Mouse (Mus musculus): ENCODE measurements around the gene Sptbn1. TPM values are rescaled to one million over a fixed set of nuclear protein-coding genes. Genes with fewer than 3 reads are reported as not detected.
A peak's percentile ranks its signal among the peaks of the same experiment; 100 is the strongest.

Gene Sptbn1
- 100 to 1,000 TPM; 130 to 152 TPM for total RNA-seq (2021)
- long read RNA-seq, experiment 1, full-length matches to known transcripts = 6 of 33 reads
- long read RNA-seq, experiment 1, partial matches to known transcripts = 20 of 33 reads
- long read RNA-seq, experiment 1, other reads (novel, unspliced or antisense) = 7 of 33 reads
- long read RNA-seq, experiment 2, full-length matches to known transcripts = 9 of 39 reads
- long read RNA-seq, experiment 2, partial matches to known transcripts = 27 of 39 reads
- long read RNA-seq, experiment 2, other reads (novel, unspliced or antisense) = 3 of 39 reads

GRCm38 (mm10) chr11:30267892-30268647 lies at the start of gene Sptbn1:
Sptbn1 (minus strand) TSS chr11:30268175.
- intact Hi-C loops (cut with DNase I; ENCODE audit: low total_unique reads) = no loop called here
- DNase-seq = peak; percentile 91

- intact Hi-C loops (cut with DNase I; ENCODE audit: low total_unique reads) = no loop called here
- DNase-seq = no peak
These were observed 26.3 kb upstream of the Sptbn1 start for GRCm38 (mm10) chr11:30294279-30294678.

GRCm38 (mm10) chr11:30292221-30293160 lies 24.5 kb upstream of the Sptbn1 start:
- intact Hi-C loops (cut with DNase I; ENCODE audit: low total_unique reads) = no loop called here
- DNase-seq = no peak

DNA sequence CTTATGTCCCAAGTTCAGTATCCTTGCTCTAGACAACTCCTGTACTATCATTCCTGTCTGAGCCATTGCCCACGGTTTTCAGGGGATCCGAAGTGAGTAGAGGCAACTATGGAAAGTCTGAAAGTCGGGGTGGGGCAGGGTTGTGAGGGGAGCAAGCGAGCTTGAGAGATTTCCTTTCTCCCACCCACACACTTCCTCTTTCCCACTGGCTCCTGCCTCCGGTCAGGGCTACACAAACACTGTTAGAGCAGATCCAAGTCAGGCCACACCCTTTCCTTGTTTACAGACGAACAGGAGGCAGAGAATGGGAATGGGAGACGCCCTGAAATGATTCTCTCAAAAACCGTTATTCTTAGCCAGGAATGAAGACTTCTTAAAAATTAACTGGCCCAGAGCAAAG lies 23.2 kb upstream of the Sptbn1 start:
- intact Hi-C loops (cut with DNase I; ENCODE audit: low total_unique reads) = no loop called here
- peak; percentile 68 for DNase-seq

- intact Hi-C loops (cut with DNase I; ENCODE audit: low total_unique reads) = no loop called here
- DNase-seq = peak; percentile 20
These were observed 21.8 kb upstream of the Sptbn1 start for GRCm38 (mm10) chr11:30289470-30290431.

DNA sequence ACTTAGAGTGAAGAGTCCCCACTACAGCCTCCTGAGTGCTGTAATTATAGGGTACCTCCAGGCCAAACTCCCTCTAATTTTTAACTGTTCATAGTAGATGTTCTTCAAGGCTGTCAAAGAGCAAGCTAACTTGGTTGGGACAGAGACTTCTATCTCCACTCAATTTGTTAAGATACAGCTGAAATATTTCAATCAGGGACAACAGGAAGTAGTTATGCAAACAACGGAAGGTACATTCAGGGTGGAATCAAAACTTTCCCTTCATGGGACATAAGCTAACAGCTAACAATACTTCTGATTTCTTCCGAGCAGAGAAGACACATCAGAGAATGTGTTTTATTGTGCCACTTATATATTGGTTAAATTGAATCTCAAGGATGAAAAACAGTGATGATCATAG lies 20.1 kb upstream of the Sptbn1 start:
- no peak for DNase-seq
- intact Hi-C loops (cut with DNase I; ENCODE audit: low total_unique reads) = no loop called here

DNA sequence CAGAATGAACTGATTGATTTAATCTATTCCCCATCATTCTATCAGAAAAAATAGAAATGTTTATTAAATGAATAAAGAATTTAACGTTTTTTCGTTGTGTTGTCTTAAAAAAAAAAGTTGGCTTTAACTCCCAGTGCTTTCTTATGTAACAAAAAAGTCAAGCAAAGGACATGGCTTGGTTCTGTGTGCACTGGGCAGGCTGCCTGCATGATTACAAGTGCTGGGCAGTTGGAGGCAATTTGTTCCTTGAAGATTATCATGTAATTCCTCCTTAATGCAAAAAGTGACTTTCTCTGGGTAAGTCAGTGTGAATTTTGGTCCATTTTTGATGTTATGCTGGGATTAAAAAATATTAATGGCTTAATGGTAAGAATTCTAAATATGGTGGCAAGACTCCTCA lies 15.7 kb upstream of the Sptbn1 start:
- intact Hi-C loops (cut with DNase I; ENCODE audit: low total_unique reads) = no loop called here
- peak; percentile 58 for DNase-seq

DNA sequence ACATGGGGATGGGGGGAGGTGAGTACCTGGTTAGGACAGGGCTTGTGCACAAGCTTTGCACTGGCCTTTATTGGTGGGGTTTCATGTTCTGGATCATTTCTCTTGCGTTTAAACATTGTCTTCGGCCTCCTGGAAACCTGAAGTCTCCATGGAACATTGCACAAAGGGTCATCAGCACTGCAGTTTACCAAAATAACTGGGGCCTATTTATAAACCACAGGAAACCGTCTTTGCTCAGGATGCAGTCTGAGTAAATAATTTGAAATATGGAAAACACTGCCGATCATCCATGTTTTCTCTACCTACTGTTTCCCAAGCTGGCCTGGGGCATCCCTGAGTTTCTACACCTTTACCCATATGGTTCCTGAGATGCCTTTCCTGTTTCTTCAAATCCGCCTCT lies 13.1 kb upstream of the Sptbn1 start:
- DNase-seq = no peak
- intact Hi-C loops (cut with DNase I; ENCODE audit: low total_unique reads) = no loop called here

DNA sequence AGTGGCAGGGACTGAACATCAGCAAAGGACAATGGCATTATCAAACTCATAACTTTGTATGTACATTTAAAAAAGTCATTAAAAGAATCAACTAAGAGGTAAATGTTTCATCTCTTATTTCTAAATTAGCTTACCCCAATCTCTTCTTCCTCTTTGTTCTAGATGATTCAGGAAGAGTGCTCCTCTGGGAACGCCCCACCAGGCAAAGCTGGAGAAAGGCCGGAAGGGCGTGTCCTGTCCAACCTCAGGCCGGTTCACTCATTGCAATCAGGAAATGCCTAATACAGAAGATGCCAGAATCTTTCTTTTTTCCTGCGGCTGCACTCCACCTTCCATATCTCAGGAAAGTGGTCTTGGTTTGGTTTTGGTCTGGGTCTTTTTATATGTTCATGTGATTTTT lies 11.3 kb upstream of the Sptbn1 start:
- intact Hi-C loops (cut with DNase I; ENCODE audit: low total_unique reads) = no loop called here

GRCm38 (mm10) chr11:30275436-30276031 lies 7.6 kb upstream of the Sptbn1 start:
- intact Hi-C loops (cut with DNase I; ENCODE audit: low total_unique reads) = no loop called here
- no peak for DNase-seq

More for the DNA sequence above, 11.3 kb upstream of the Sptbn1 start:
- DNase-seq = peak; percentile 60

- DNase-seq = no peak
- intact Hi-C loops (cut with DNase I; ENCODE audit: low total_unique reads) = no loop called here
These were observed 1.5 kb upstream of the Sptbn1 start for GRCm38 (mm10) chr11:30269524-30269923.

DNA sequence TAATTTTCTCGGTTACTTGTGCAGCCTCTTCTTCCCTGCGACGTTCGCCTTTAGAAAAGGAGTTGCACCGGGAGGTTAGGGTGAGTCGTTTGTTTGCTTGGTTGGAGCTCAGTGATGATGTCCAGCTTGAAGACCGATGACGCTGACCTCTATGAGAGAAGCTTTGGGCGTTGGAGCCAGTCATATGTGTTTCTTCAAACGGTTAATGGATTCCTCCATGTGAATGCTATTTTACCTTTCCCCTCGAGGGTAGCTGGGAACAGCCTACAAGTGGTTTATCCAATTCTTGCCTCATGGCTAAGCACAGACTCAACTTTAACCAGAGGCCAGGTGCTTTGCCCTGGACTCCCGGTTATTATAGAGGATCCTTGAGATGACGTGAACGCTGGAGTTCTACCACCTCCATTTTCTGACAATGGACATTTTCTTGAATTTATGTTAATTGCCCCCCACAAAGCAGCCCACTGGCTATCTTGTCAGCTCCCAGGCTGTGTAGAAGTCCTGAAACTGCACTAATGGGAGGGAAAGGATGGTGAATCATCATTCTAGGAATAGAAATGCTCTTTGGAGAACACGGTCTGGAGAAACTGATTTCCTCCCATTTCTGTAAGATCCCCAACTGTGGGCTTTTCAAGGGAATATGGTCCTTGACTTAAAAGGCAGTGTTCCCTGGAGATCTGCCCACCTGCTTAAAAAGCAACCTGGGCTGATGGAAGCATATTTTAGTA lies 837 bp upstream of the Sptbn1 start:
- no peak for DNase-seq
- intact Hi-C loops (cut with DNase I; ENCODE audit: low total_unique reads) = no loop called here

GRCm38 (mm10) chr11:30267036-30267891 lies 711 bp downstream of the Sptbn1 start:
- intact Hi-C loops (cut with DNase I; ENCODE audit: low total_unique reads) = no loop called here
- DNase-seq = peak; percentile 55

GRCm38 (mm10) chr11:30266691-30267035 lies 1.3 kb downstream of the Sptbn1 start:
- intact Hi-C loops (cut with DNase I; ENCODE audit: low total_unique reads) = no loop called here
- DNase-seq = no peak

DNA sequence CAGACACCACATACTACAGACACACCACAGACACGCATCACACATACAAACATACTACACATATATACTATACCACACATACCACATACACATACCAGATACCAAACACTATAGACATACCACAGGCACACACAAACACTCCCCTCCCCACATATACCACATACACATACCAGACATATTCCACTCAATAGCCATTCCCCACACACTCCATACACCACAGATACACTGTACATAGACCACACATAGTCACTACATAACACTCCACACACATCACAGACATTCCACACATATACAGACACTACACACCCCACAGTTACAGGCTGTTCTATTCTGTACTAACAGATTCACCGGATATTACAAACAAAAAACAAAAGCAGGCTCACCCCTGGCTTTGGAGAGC lies 2.3 kb downstream of the Sptbn1 start:
- intact Hi-C loops (cut with DNase I; ENCODE audit: low total_unique reads) = no loop called here

DNA sequence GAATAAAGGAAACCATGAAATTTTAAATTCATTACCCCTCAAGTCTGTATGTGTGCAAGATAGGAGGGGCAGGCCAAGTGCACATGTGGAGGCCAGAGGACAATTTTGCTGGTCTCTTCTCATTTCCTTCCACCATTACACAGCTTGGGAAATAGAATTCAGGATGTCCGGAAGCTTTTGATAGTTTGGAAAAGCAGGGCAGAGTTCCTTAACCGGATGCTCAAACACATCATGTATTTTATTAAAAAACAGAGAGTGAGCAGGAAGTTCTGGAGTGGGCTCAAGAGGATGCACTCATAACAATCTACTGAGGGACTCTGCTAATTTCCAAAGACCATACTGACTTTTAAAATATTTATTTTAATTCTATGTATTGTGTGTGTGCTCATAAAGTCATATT lies 4.3 kb downstream of the Sptbn1 start:
- intact Hi-C loops (cut with DNase I; ENCODE audit: low total_unique reads) = no loop called here
- no peak for DNase-seq

More for the DNA sequence above, 2.3 kb downstream of the Sptbn1 start:
- DNase-seq = no peak

- no peak for DNase-seq
- intact Hi-C loops (cut with DNase I; ENCODE audit: low total_unique reads) = no loop called here
These were observed 9.1 kb downstream of the Sptbn1 start for GRCm38 (mm10) chr11:30258739-30259350.

Data from gastrocnemius, postnatal 14 days (tissue).